ENCODE assay signal across 16 mouse cellular contexts in genomic region chr1:33529543-33530232, GRCm38 (mm10).
DNase-seq lines count a peak whose midpoint lies in the region; ATAC-seq lines count a peak whose summit lies in the region.
"Had no signal": no experiment of that assay in that cellular context is flagged by ENCODE, and none has a peak within 500 bp of the region (broad histone marks: within the 10 kb centered on the region; RNA-seq: fewer than 3 reads in every experiment).

No protein-coding gene starts in this region.

- H3K27me3 ChIP-seq in liver, embryonic 12.5 days (replicated peaks): no peaks in the 10 kb centered on the region
- H3K27me3 ChIP-seq in liver, embryonic 11.5 days (replicated peaks; ENCODE audit: control insufficient read depth, insufficient read depth, low read length): no peaks in the 10 kb centered on the region

- no peak for ATAC-seq in liver, embryonic 12.5 days
- no peak for ATAC-seq in liver, embryonic 11.5 days (replicated peaks; ENCODE audit: low FRiP score)
- ATAC-seq in common myeloid progenitor, adult 5-6 weeks (replicated peaks; ENCODE audit: low read depth, poor library complexity, severe bottlenecking): peak; percentile 57
- ATAC-seq in neutrophil, adult 5-6 weeks (ENCODE audit: extremely low read depth, insufficient number of reproducible peaks, low FRiP score, poor library complexity, severe bottlenecking): peak; percentile 25; the same call in 1 of the 2 replicates
- ATAC-seq: hindbrain, postnatal 0 days had no signal

- H3K4me1 ChIP-seq in liver, embryonic 12.5 days: peaks cover 26% of the 10 kb centered on the region
- no peaks in the 10 kb centered on the region for H3K4me1 ChIP-seq in liver, embryonic 11.5 days (replicated peaks; ENCODE audit: control insufficient read depth, insufficient read depth, low read length)

- no peaks in the 10 kb centered on the region for H3K9me3 ChIP-seq in liver, embryonic 12.5 days (replicated peaks)
- H3K9me3 ChIP-seq in liver, embryonic 11.5 days (ENCODE audit: control insufficient read depth, low read length): no peaks in the 10 kb centered on the region
- H3K9me3 ChIP-seq: forebrain, embryonic 10.5 days; midbrain, embryonic 10.5 days had no signal

- H3K9ac ChIP-seq in liver, embryonic 12.5 days: no peak overlapping the region
- no peak overlapping the region for H3K9ac ChIP-seq in liver, embryonic 11.5 days (ENCODE audit: low read depth, low read length)

- peak overlapping the region; percentile 4; the same call in 1 of the 2 replicates for H3K27ac ChIP-seq in liver, embryonic 12.5 days
- H3K27ac ChIP-seq in liver, embryonic 11.5 days (ENCODE audit: low read depth, low read length): no peak overlapping the region
- H3K27ac ChIP-seq: forebrain, embryonic 10.5 days; gastrocnemius, adult 2 months; hindbrain, postnatal 0 days; midbrain, embryonic 10.5 days had no signal

- DNase-seq in liver, embryonic 11.5 days (ENCODE audit: low spot score): no peak
- DNase-seq in NIH3T3 (ENCODE audit: low read depth): peak; percentile 71
- DNase-seq in thymus, postnatal 10 days (ENCODE audit: low spot score in 2 of 2): no peak
- no peak for DNase-seq in heart, postnatal 4 days
- DNase-seq: cerebellum, adult 2 months; gastrocnemius, adult 2 months; heart, postnatal 10 days; kidney, adult 18-20 months; kidney, postnatal 25 days; lung, postnatal 10 days had no signal

- peaks cover 2% of the 10 kb centered on the region; the same call in 1 of the 2 replicates for H3K36me3 ChIP-seq in liver, embryonic 12.5 days
- no peaks in the 10 kb centered on the region for H3K36me3 ChIP-seq in liver, embryonic 11.5 days (ENCODE audit: control insufficient read depth, insufficient read depth, low read length)
- H3K36me3 ChIP-seq: forebrain, embryonic 10.5 days; midbrain, embryonic 10.5 days had no signal

- WGBS in liver, embryonic 12.5 days (ENCODE audit: insufficient replicate concordance): 51% methylated on average over 8 of the region's 8 CpGs
- WGBS in liver, embryonic 11.5 days: 76% methylated on average over 8 of the region's 8 CpGs

- H3K4me3 ChIP-seq in liver, embryonic 12.5 days: no peak overlapping the region
- H3K4me3 ChIP-seq in liver, embryonic 11.5 days (ENCODE audit: low read depth, low read length): no peak overlapping the region
- H3K4me3 ChIP-seq: forebrain, embryonic 10.5 days; gastrocnemius, adult 2 months; midbrain, embryonic 10.5 days had no signal

- no peak overlapping the region for H3K4me2 ChIP-seq in liver, embryonic 12.5 days
- H3K4me2 ChIP-seq in liver, embryonic 11.5 days: no peak overlapping the region

Comparison
In these comparisons a context has a peak if more than half of its experiments do, and no peak if none do; other contexts are left out.
1. ATAC-seq: peak in common myeloid progenitor, adult 5-6 weeks (single experiment) and neutrophil, adult 5-6 weeks (single experiment); none in liver, embryonic 12.5 days (single experiment) and liver, embryonic 11.5 days (single experiment).